26 mouse cellular contexts compared by ENCODE assay signal in the genomic region with DNA sequence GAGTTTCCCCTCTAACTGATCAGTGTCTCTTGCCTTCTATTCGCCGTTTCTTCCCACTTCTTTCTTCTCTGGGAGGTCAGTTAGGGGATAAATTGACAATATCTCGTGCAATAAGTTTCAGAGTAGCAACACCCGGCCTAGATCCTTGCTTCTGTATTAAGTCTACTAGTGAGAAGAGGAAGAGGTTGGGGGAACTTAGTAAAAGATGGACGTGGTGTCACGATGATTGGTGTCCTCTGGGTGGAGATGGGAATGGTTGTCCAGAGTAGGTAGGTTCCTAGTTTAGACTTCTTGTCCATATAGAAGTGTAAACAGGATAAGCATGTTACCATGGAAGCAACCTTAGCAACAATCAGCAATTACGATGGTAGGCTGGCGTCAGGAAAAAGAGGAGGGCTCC. TPM values are rescaled to one million over a fixed set of nuclear protein-coding genes. Genes with fewer than 3 reads are reported as not detected.
DNase-seq lines count a peak whose midpoint lies in the region; ATAC-seq and TF ChIP-seq lines count a peak whose summit lies in the region.
"Had no signal": no experiment of that assay in that cellular context is flagged by ENCODE, and none has a peak within 500 bp of the region (broad histone marks: within the 10 kb centered on the region; RNA-seq: fewer than 3 reads in every experiment).

No protein-coding gene starts in this region.

- no peak for DNase-seq in liver, embryonic 11.5 days (ENCODE audit: low spot score)
- DNase-seq in liver (no peak), G1E (ENCODE audit: low spot score) (peak; percentile 58), MN1 (ENCODE audit: low spot score) (no peak)
- no peak for DNase-seq in liver, postnatal 0 days
- no peak for DNase-seq in left cerebral cortex, postnatal 14 days (ENCODE audit: low spot score in 2 of 2)
- DNase-seq in right cerebral cortex, postnatal 14 days, result no peak
- DNase-seq: adrenal gland, postnatal 10 days; B cell, adult 2 months; cerebellum, adult 18-20 months; cerebellum, postnatal 10 days; gastrocnemius, postnatal 14 days; kidney, adult 18-20 months; kidney, postnatal 25 days; lung, embryonic 14.5 days; lung, postnatal 14 days; midbrain, embryonic 14.5 days; right cerebral cortex, adult 18-20 months; right cerebral cortex, postnatal 4 days had no signal

- 80% methylated on average over 8 of the region's 8 CpGs for WGBS in liver, embryonic 11.5 days
- WGBS in liver, embryonic 12.5 days (ENCODE audit: insufficient replicate concordance), result 79% methylated on average over 8 of the region's 8 CpGs
- WGBS in liver, postnatal 0 days (ENCODE audit: insufficient replicate concordance), result 77% methylated on average over 8 of the region's 8 CpGs

- H3K27ac ChIP-seq in liver, embryonic 11.5 days (ENCODE audit: low read depth, low read length), result peak overlapping the region; percentile 98
- H3K27ac ChIP-seq in liver, embryonic 12.5 days, result peak overlapping the region; percentile 97
- peak overlapping the region; percentile 81 for H3K27ac ChIP-seq in liver, postnatal 0 days (ENCODE audit: low read depth)
- H3K27ac ChIP-seq: embryonic facial prominence, embryonic 13.5 days; forebrain, embryonic 12.5 days; hindbrain, embryonic 15.5 days; kidney, embryonic 15.5 days; left cerebral cortex, adult 2 months had no signal

- no peak overlapping the region for H3K4me3 ChIP-seq in liver, embryonic 11.5 days (ENCODE audit: low read depth, low read length)
- peak overlapping the region; percentile 67 for H3K4me3 ChIP-seq in G1E (ENCODE audit: low read depth, low read length)
- H3K4me3 ChIP-seq in liver, embryonic 12.5 days, result peak overlapping the region; percentile 36
- H3K4me3 ChIP-seq in liver, postnatal 0 days (ENCODE audit: low read depth, low read length), result no peak overlapping the region
- H3K4me3 ChIP-seq: embryonic facial prominence, embryonic 13.5 days; forebrain, embryonic 12.5 days; hindbrain, embryonic 15.5 days; kidney, embryonic 15.5 days; left cerebral cortex, adult 2 months had no signal

- TF ChIP-seq CTCF in G1E (IDR thresholded peaks at IDR 0.05; ENCODE audit: low read depth, low read length), result no peak
- no peak for TF ChIP-seq CTCF in liver, postnatal 0 days (IDR thresholded peaks at IDR 0.05; ENCODE audit: low read depth)

- H3K27me3 ChIP-seq in liver, embryonic 11.5 days (replicated peaks; ENCODE audit: control insufficient read depth, insufficient read depth, low read length), result no peaks in the 10 kb centered on the region
- H3K27me3 ChIP-seq in G1E (ENCODE audit: insufficient read depth, low read length), result no peaks in the 10 kb centered on the region
- no peaks in the 10 kb centered on the region for H3K27me3 ChIP-seq in liver, embryonic 12.5 days (replicated peaks)
- H3K27me3 ChIP-seq in liver, postnatal 0 days (ENCODE audit: insufficient read depth, low read length), result no peaks in the 10 kb centered on the region
- H3K27me3 ChIP-seq: embryonic facial prominence, embryonic 13.5 days; forebrain, embryonic 12.5 days; hindbrain, embryonic 15.5 days; kidney, embryonic 15.5 days had no signal

- peaks cover 45% of the 10 kb centered on the region for H3K4me1 ChIP-seq in liver, embryonic 11.5 days (replicated peaks; ENCODE audit: control insufficient read depth, insufficient read depth, low read length)
- H3K4me1 ChIP-seq in G1E (ENCODE audit: insufficient read depth, low read depth, low read length), result peaks cover 93% of the 10 kb centered on the region
- H3K4me1 ChIP-seq in liver, embryonic 12.5 days, result peaks cover 97% of the 10 kb centered on the region
- peaks cover 15% of the 10 kb centered on the region for H3K4me1 ChIP-seq in liver, postnatal 0 days (ENCODE audit: insufficient read depth)

- peak overlapping the region; percentile 54 for H3K4me2 ChIP-seq in liver, embryonic 11.5 days
- peak overlapping the region; percentile 72 for H3K4me2 ChIP-seq in liver, embryonic 12.5 days
- peak overlapping the region; percentile 59; the same call in 1 of the 2 replicates for H3K4me2 ChIP-seq in liver, postnatal 0 days (ENCODE audit: low read depth, low read length)
- H3K4me2 ChIP-seq: embryonic facial prominence, embryonic 13.5 days; forebrain, embryonic 12.5 days; hindbrain, embryonic 15.5 days; kidney, embryonic 15.5 days; lung, embryonic 14.5 days had no signal

- no peak for ATAC-seq in liver, embryonic 11.5 days (replicated peaks; ENCODE audit: low FRiP score)
- ATAC-seq in G1E (ENCODE audit: extremely low read depth, insufficient number of reproducible peaks, low FRiP score, poor library complexity, severe bottlenecking), result peak; percentile 30; the same call in 1 of the 2 replicates
- ATAC-seq in liver, embryonic 12.5 days, result no peak
- no peak for ATAC-seq in liver, postnatal 0 days
- ATAC-seq: inflammation-experienced regulatory T-cells, adult 6 months had no signal

- H3K9me3 ChIP-seq in liver, embryonic 11.5 days (ENCODE audit: control insufficient read depth, low read length), result no peaks in the 10 kb centered on the region
- H3K9me3 ChIP-seq in G1E (replicated peaks), result no peaks in the 10 kb centered on the region
- H3K9me3 ChIP-seq in liver, embryonic 12.5 days (replicated peaks), result no peaks in the 10 kb centered on the region
- H3K9me3 ChIP-seq in liver, postnatal 0 days (ENCODE audit: low read length), result no peaks in the 10 kb centered on the region
- H3K9me3 ChIP-seq: embryonic facial prominence, embryonic 13.5 days; forebrain, embryonic 12.5 days; hindbrain, embryonic 15.5 days; kidney, embryonic 15.5 days had no signal

- intact Hi-C loops in left cerebral cortex, postnatal 14 days (cut with DNase I), result no loop called here

- no peak for TF ChIP-seq EP300 in liver, postnatal 0 days (IDR thresholded peaks at IDR 0.05; ENCODE audit: low read depth)

- peak overlapping the region; percentile 46; the same call in 1 of the 2 replicates for H3K9ac ChIP-seq in liver, embryonic 11.5 days (ENCODE audit: low read depth, low read length)
- peak overlapping the region; percentile 62 for H3K9ac ChIP-seq in liver, embryonic 12.5 days
- H3K9ac ChIP-seq in liver, postnatal 0 days (replicated peaks), result no peak overlapping the region; the same call in 1 of the 2 replicates
- H3K9ac ChIP-seq: embryonic facial prominence, embryonic 13.5 days; forebrain, embryonic 12.5 days; hindbrain, embryonic 15.5 days; kidney, embryonic 15.5 days; lung, embryonic 14.5 days had no signal

- H3K36me3 ChIP-seq in liver, embryonic 11.5 days (ENCODE audit: control insufficient read depth, insufficient read depth, low read length), result peaks cover 2% of the 10 kb centered on the region; the same call in 1 of the 2 replicates
- H3K36me3 ChIP-seq in G1E (replicated peaks), result peaks cover 65% of the 10 kb centered on the region
- H3K36me3 ChIP-seq in liver, embryonic 12.5 days, result peaks cover 83% of the 10 kb centered on the region
- H3K36me3 ChIP-seq in liver, postnatal 0 days (replicated peaks; ENCODE audit: insufficient read depth, low read length), result peaks cover 22% of the 10 kb centered on the region
- H3K36me3 ChIP-seq: forebrain, embryonic 12.5 days; hindbrain, embryonic 15.5 days; kidney, embryonic 15.5 days had no signal

RNA-seq across cellular contexts. Expression of a gene that starts 47.5 kb away (rescaled TPM):
- 17.1 and 19.6 TPM in 2 replicates for polyA plus RNA-seq in liver, embryonic 11.5 days (2014; fragmentation: Nextera tagmentation; extraction: Ambion mirVana)
- total RNA-seq in G1E (2014; fragmentation: Nextera tagmentation) (274 and 278 TPM in 2 replicates), G1E (2017) (32.2 and 34.0 TPM in 2 replicates)
- polyA plus RNA-seq in G1E (2012), result 69.4 and 85.7 TPM in 2 replicates
- 34.1 and 37.6 TPM in 2 replicates for polyA plus RNA-seq in liver, embryonic 12.5 days (2016; fragmentation: Nextera tagmentation; extraction: Ambion mirVana)
- polyA plus RNA-seq in liver, postnatal 0 days (2015; fragmentation: Nextera tagmentation; extraction: Ambion mirVana), result 6.6 and 9.9 TPM in 2 replicates
- total RNA-seq in left cerebral cortex, postnatal 14 days (2021), result 100 to 1,000 TPM; 237 to 245 TPM

Comparison
In these comparisons a context has a peak if more than half of its experiments do, and no peak if none do; other contexts are left out.
1. H3K4me3 ChIP-seq: peak in G1E (single experiment) and liver, embryonic 12.5 days (single experiment); none in liver, embryonic 11.5 days (single experiment) and liver, postnatal 0 days (single experiment).
2. Peak in every context shown above with its lines, with median percentiles within 50 percentile points of each other: H3K27ac ChIP-seq and H3K4me2 ChIP-seq.